13 mouse cellular contexts compared by ENCODE assay signal in genomic region chr4:65216682-65217081, GRCm38 (mm10).
DNase-seq lines count a peak whose midpoint lies in the region; ATAC-seq and TF ChIP-seq lines count a peak whose summit lies in the region.
"Had no signal": no experiment of that assay in that cellular context is flagged by ENCODE, and none has a peak within 500 bp of the region (broad histone marks: within the 10 kb centered on the region; RNA-seq: fewer than 3 reads in every experiment).

No protein-coding gene starts in this region.

- 14% methylated on average over 3 of the region's 3 CpGs for WGBS in embryonic facial prominence, embryonic 13.5 days
- WGBS in kidney, embryonic 16.5 days = 26% methylated on average over 3 of the region's 3 CpGs
- 16% methylated on average over 3 of the region's 3 CpGs for WGBS in limb, embryonic 14.5 days

- H3K9ac ChIP-seq in embryonic facial prominence, embryonic 13.5 days = no peak overlapping the region
- no peak overlapping the region for H3K9ac ChIP-seq in kidney, embryonic 16.5 days (replicated peaks; ENCODE audit: low read length)
- H3K9ac ChIP-seq in limb, embryonic 14.5 days (ENCODE audit: low read depth, low read length, severe bottlenecking) = no peak overlapping the region

- no peak overlapping the region for H3K4me3 ChIP-seq in embryonic facial prominence, embryonic 13.5 days
- no peak overlapping the region for H3K4me3 ChIP-seq in kidney, embryonic 16.5 days (ENCODE audit: low read length)
- H3K4me3 ChIP-seq in limb, embryonic 14.5 days (replicated peaks; ENCODE audit: low read length) = no peak overlapping the region
- H3K4me3 ChIP-seq: midbrain, embryonic 10.5 days; myocyte had no signal

- no peak for TF ChIP-seq POLR2A in limb, embryonic 14.5 days (IDR thresholded peaks at IDR 0.05; ENCODE audit: borderline replicate concordance, extremely low read depth, insufficient read depth, insufficient read length)

- no peaks in the 10 kb centered on the region for H3K27me3 ChIP-seq in embryonic facial prominence, embryonic 13.5 days
- H3K27me3 ChIP-seq in kidney, embryonic 16.5 days (ENCODE audit: insufficient read depth, low read length) = no peaks in the 10 kb centered on the region
- no peaks in the 10 kb centered on the region for H3K27me3 ChIP-seq in limb, embryonic 14.5 days (ENCODE audit: control insufficient read depth, insufficient read depth, low read length)

- peak; percentile 54 for DNase-seq in embryo, embryonic 11 days
- peak; percentile 12 for DNase-seq in limb, embryonic 14.5 days (ENCODE audit: low spot score)
- no peak for DNase-seq in adipocyte (ENCODE audit: low spot score)
- no peak for DNase-seq in cerebellum, postnatal 25 days
- no peak for DNase-seq in heart, adult 9 months (ENCODE audit: low spot score in 2 of 2)
- DNase-seq: cerebellum, adult 11-12 months; heart, adult 18-20 months; heart, postnatal 36 days had no signal

- H3K36me3 ChIP-seq in embryonic facial prominence, embryonic 13.5 days = no peaks in the 10 kb centered on the region
- H3K36me3 ChIP-seq in kidney, embryonic 16.5 days (ENCODE audit: insufficient read depth, low read length) = no peaks in the 10 kb centered on the region
- H3K36me3 ChIP-seq in limb, embryonic 14.5 days (ENCODE audit: control insufficient read depth, insufficient read depth, low read length) = no peaks in the 10 kb centered on the region
- H3K36me3 ChIP-seq: midbrain, embryonic 10.5 days had no signal

- no peak overlapping the region for H3K4me2 ChIP-seq in embryonic facial prominence, embryonic 13.5 days
- H3K4me2 ChIP-seq in kidney, embryonic 16.5 days (replicated peaks; ENCODE audit: low read depth, low read length) = no peak overlapping the region
- H3K4me2 ChIP-seq in limb, embryonic 14.5 days (replicated peaks; ENCODE audit: low read depth, low read length, severe bottlenecking) = no peak overlapping the region

- H3K9me3 ChIP-seq in embryonic facial prominence, embryonic 13.5 days = no peaks in the 10 kb centered on the region
- no peaks in the 10 kb centered on the region for H3K9me3 ChIP-seq in kidney, embryonic 16.5 days (ENCODE audit: low read length)
- H3K9me3 ChIP-seq in limb, embryonic 14.5 days (ENCODE audit: control insufficient read depth, low read length) = no peaks in the 10 kb centered on the region
- H3K9me3 ChIP-seq: midbrain, embryonic 10.5 days had no signal

- peak overlapping the region; percentile 60 for H3K27ac ChIP-seq in embryonic facial prominence, embryonic 13.5 days
- peak overlapping the region; percentile 70; the same call in 1 of the 2 replicates for H3K27ac ChIP-seq in kidney, embryonic 16.5 days (ENCODE audit: low read length)
- H3K27ac ChIP-seq in limb, embryonic 14.5 days (replicated peaks; ENCODE audit: low read depth, low read length) = no peak overlapping the region
- H3K27ac ChIP-seq: midbrain, embryonic 10.5 days had no signal

- peaks cover 17% of the 10 kb centered on the region for H3K4me1 ChIP-seq in embryonic facial prominence, embryonic 13.5 days
- H3K4me1 ChIP-seq in kidney, embryonic 16.5 days (ENCODE audit: insufficient read depth, low read length) = peaks cover 12% of the 10 kb centered on the region
- peaks cover 14% of the 10 kb centered on the region for H3K4me1 ChIP-seq in limb, embryonic 14.5 days (ENCODE audit: control insufficient read depth, insufficient read depth, low read length)

- no peak for ATAC-seq in embryonic facial prominence, embryonic 13.5 days (ENCODE audit: insufficient number of reproducible peaks, insufficient read depth, low FRiP score, low TSS enrichment, low read depth)
- peak; percentile 99 for ATAC-seq in kidney, embryonic 16.5 days (ENCODE audit: low FRiP score, low TSS enrichment)
- no peak for ATAC-seq in limb, embryonic 14.5 days (ENCODE audit: low FRiP score, low read depth)
- ATAC-seq: activated CD4-positive, CD25-positive, alpha-beta regulatory T cell, adult 4 months had no signal

Comparison
In these comparisons a context has a peak if more than half of its experiments do, and no peak if none do; other contexts are left out.
1. DNase-seq: peak in embryo, embryonic 11 days (single experiment) and limb, embryonic 14.5 days (single experiment); none in adipocyte (single experiment), cerebellum, postnatal 25 days (0 of 2) and heart, adult 9 months (0 of 2).